Mouse (Mus musculus) bone marrow, adult 2 months (tissue): ENCODE results near the gene Cacybp.

ENCODE experiments used
- CTCF ChIP-seq: fragments of 200-500 bp; IDR thresholded peaks from 2 replicates; pipeline ENCODE4 v1.5.1; 2011; ENCODE audit warnings: low read length, control low read depth; ENCODE audit not compliant: control insufficient read depth, insufficient read depth
- POLR2A ChIP-seq: fragments of 200-500 bp; IDR thresholded peaks from 2 replicates; pipeline ENCODE4 v1.6.1; 2011; ENCODE audit warnings: low read depth, mild to moderate bottlenecking, control low read depth, low read length, borderline replicate concordance; ENCODE audit not compliant: control insufficient read depth

- no peak for TF ChIP-seq POLR2A
- no peak for TF ChIP-seq CTCF
Observed at GRCm38 (mm10) chr1:160209844-160210243, 2.8 kb downstream of the Cacybp start.
